8 mouse cellular contexts compared by ENCODE assay signal in genomic region chr7:60003921-60004605, GRCm38 (mm10). TPM values are rescaled to one million over a fixed set of nuclear protein-coding genes. Genes with fewer than 3 reads are reported as not detected.
A peak's percentile ranks its signal among the peaks of the same experiment; 100 is the strongest.
DNase-seq lines count a peak whose midpoint lies in the region; ATAC-seq and TF ChIP-seq lines count a peak whose summit lies in the region.

No protein-coding gene starts in this region.

- intact Hi-C loops in heart, postnatal 14 days (cut with DNase I), result no loop called here

- TF ChIP-seq CTCF in G1E (IDR thresholded peaks at IDR 0.05; ENCODE audit: low read depth, low read length), result no peak

- peak overlapping the region; percentile 58 for H3K4me2 ChIP-seq in embryonic facial prominence, embryonic 14.5 days (ENCODE audit: low read depth, low read length)
- peak overlapping the region; percentile 64 for H3K4me2 ChIP-seq in liver, embryonic 15.5 days

- H3K4me1 ChIP-seq in G1E (ENCODE audit: insufficient read depth, low read depth, low read length), result peaks cover 9% of the 10 kb centered on the region
- no peaks in the 10 kb centered on the region for H3K4me1 ChIP-seq in embryonic facial prominence, embryonic 14.5 days (ENCODE audit: control insufficient read depth, insufficient read depth, low read length)
- H3K4me1 ChIP-seq in liver, embryonic 15.5 days (replicated peaks), result no peaks in the 10 kb centered on the region

- peak; percentile 48 for ATAC-seq in G1E (ENCODE audit: extremely low read depth, insufficient number of reproducible peaks, low FRiP score, poor library complexity, severe bottlenecking)
- ATAC-seq in embryonic facial prominence, embryonic 14.5 days (ENCODE audit: low read depth), result peak; percentile 89
- ATAC-seq in liver, embryonic 15.5 days (ENCODE audit: insufficient read depth), result peak; percentile 51

- H3K9me3 ChIP-seq in G1E (replicated peaks), result peaks cover 8% of the 10 kb centered on the region
- peaks cover 28% of the 10 kb centered on the region for H3K9me3 ChIP-seq in embryonic facial prominence, embryonic 14.5 days (ENCODE audit: control insufficient read depth, low read length)
- no peaks in the 10 kb centered on the region for H3K9me3 ChIP-seq in liver, embryonic 15.5 days (replicated peaks)

- no peaks in the 10 kb centered on the region for H3K27me3 ChIP-seq in G1E (ENCODE audit: insufficient read depth, low read length)
- no peaks in the 10 kb centered on the region for H3K27me3 ChIP-seq in embryonic facial prominence, embryonic 14.5 days (replicated peaks; ENCODE audit: control insufficient read depth, insufficient read depth, low read length)
- no peaks in the 10 kb centered on the region for H3K27me3 ChIP-seq in liver, embryonic 15.5 days

- H3K4me3 ChIP-seq in G1E (ENCODE audit: low read depth, low read length), result peak overlapping the region; percentile 76
- H3K4me3 ChIP-seq in embryonic facial prominence, embryonic 14.5 days (ENCODE audit: low read depth, low read length), result peak overlapping the region; percentile 52
- H3K4me3 ChIP-seq in liver, embryonic 15.5 days (replicated peaks), result peak overlapping the region; percentile 55

- WGBS in embryonic facial prominence, embryonic 14.5 days, result 51% methylated on average over 21 of the region's 22 CpGs
- whole genome bisulfite sequencing in liver, embryonic 15.5 days (ENCODE audit: insufficient replicate concordance), result 40% methylated on average over 22 of the region's 22 CpGs

- peak overlapping the region; percentile 66 for H3K9ac ChIP-seq in embryonic facial prominence, embryonic 14.5 days (ENCODE audit: low read depth, low read length)
- H3K9ac ChIP-seq in liver, embryonic 15.5 days, result no peak overlapping the region

- peak; percentile 9 for DNase-seq in G1E (ENCODE audit: low spot score)
- DNase-seq in adrenal gland, postnatal 25 days, result peak; percentile 13
- DNase-seq in embryonic facial prominence, embryonic 14.5 days (ENCODE audit: low spot score), result peak; percentile 53
- DNase-seq in heart, postnatal 14 days, result peak; percentile 6 to 11
- peak; percentile 21 to 48 for DNase-seq in layer of hippocampus, adult 18-20 months (ENCODE audit: low spot score in 2 of 2)
- DNase-seq in retina, postnatal 1 day, result peak; percentile 86
- DNase-seq in B cell, adult 2 months, result no peak

- no peaks in the 10 kb centered on the region for H3K36me3 ChIP-seq in G1E (replicated peaks)
- no peaks in the 10 kb centered on the region for H3K36me3 ChIP-seq in embryonic facial prominence, embryonic 14.5 days (ENCODE audit: control insufficient read depth, insufficient read depth, low read length)
- H3K36me3 ChIP-seq in liver, embryonic 15.5 days (replicated peaks), result no peaks in the 10 kb centered on the region

- peak overlapping the region; percentile 39; the same call in 1 of the 2 replicates for H3K27ac ChIP-seq in embryonic facial prominence, embryonic 14.5 days (replicated peaks; ENCODE audit: low read depth, low read length)
- H3K27ac ChIP-seq in liver, embryonic 15.5 days (replicated peaks), result no peak overlapping the region

RNA-seq across cellular contexts. Expression of gene Snurf, which starts 0.8 kb away (rescaled TPM):
- total RNA-seq in G1E (2014; fragmentation: Nextera tagmentation) (21.1 TPM in 1 of 2 replicates, not detected in the other), G1E (2017) (not detected in 2 replicates)
- not detected in 2 replicates for polyA plus RNA-seq in G1E (2012)
- 54.0 and 81.9 TPM in 2 replicates for total RNA-seq in adrenal gland, postnatal 25 days (2021)
- polyA plus RNA-seq in embryonic facial prominence, embryonic 14.5 days (2014; fragmentation: Nextera tagmentation; extraction: Ambion mirVana), result 38.8 and 39.5 TPM in 2 replicates
- 100 to 1,000 TPM; 355 to 375 TPM for total RNA-seq in heart, postnatal 14 days (2021)
- 1,000 to 10,000 TPM; 2,266 to 2,412 TPM for total RNA-seq in layer of hippocampus, adult 18-20 months (2021)
- 2.4 and 4.2 TPM in 2 replicates for polyA plus RNA-seq in liver, embryonic 15.5 days (2015; fragmentation: Nextera tagmentation; extraction: Ambion mirVana)

RNA-seq across cellular contexts. Expression of gene Gm38393, which starts 0.8 kb away (rescaled TPM):
- total RNA-seq in G1E (2014; fragmentation: Nextera tagmentation) (26.7 and 35.4 TPM in 2 replicates), G1E (2017) (36.2 and 36.7 TPM in 2 replicates)
- 57.1 and 59.8 TPM in 2 replicates for polyA plus RNA-seq in G1E (2012)
- total RNA-seq in adrenal gland, postnatal 25 days (2021), result 2.7 and 3.9 TPM in 2 replicates
- 0.35 and 0.42 TPM in 2 replicates for polyA plus RNA-seq in embryonic facial prominence, embryonic 14.5 days (2014; fragmentation: Nextera tagmentation; extraction: Ambion mirVana)
- 10 to 100 TPM in 1 of 2 experiments, 1 to 10 TPM in 1; 6.9 to 10.6 TPM for total RNA-seq in heart, postnatal 14 days (2021)
- total RNA-seq in layer of hippocampus, adult 18-20 months (2021), result 10 to 100 TPM; 55.2 to 58.0 TPM
- 0.08 and 0.15 TPM in 2 replicates for polyA plus RNA-seq in liver, embryonic 15.5 days (2015; fragmentation: Nextera tagmentation; extraction: Ambion mirVana)

Comparison
In these comparisons a context has a peak if more than half of its experiments do, and no peak if none do; other contexts are left out.
1. DNase-seq: peak in G1E (single experiment), adrenal gland, postnatal 25 days (single experiment), embryonic facial prominence, embryonic 14.5 days (single experiment), heart, postnatal 14 days (2 of 2), layer of hippocampus, adult 18-20 months (2 of 2) and retina, postnatal 1 day (single experiment); none in B cell, adult 2 months (0 of 2).
2. Peak in every context shown above with its lines, with median percentiles within 50 percentile points of each other: ATAC-seq and H3K4me3 ChIP-seq.